Mouse (Mus musculus) thymus, adult 2 months (tissue): ENCODE results near the gene Lad1. TPM values are rescaled to one million over a fixed set of nuclear protein-coding genes. Genes with fewer than 3 reads are reported as not detected.

ENCODE experiments used
- DNase-seq: peaks from one replicate; pipeline ENCODE4 v3.0.0; 2021
- H3K27ac ChIP-seq: fragments of 200-500 bp; 2 replicates; pipeline ENCODE4 v1.5.1; 2012; ENCODE audit warnings: low read length, control low read depth; ENCODE audit not compliant: control insufficient read depth, insufficient read depth
- H3K27me3 ChIP-seq: fragments of 200-500 bp; 2 replicates; pipeline ENCODE4 v1.6.1; 2012; ENCODE audit warnings: mild to moderate bottlenecking, low read length, moderate library complexity, mixed read lengths; ENCODE audit not compliant: control insufficient read depth, insufficient read depth
- H3K36me3 ChIP-seq: fragments of 200-500 bp; 2 replicates; pipeline ENCODE4 v1.6.1; 2012; ENCODE audit warnings: mild to moderate bottlenecking, low read length, moderate library complexity; ENCODE audit not compliant: control insufficient read depth, insufficient read depth
- H3K4me1 ChIP-seq: fragments of 200-500 bp; replicated peaks from 2 replicates; pipeline ENCODE4 v1.6.1; 2012; ENCODE audit warnings: low read length; ENCODE audit not compliant: control insufficient read depth, insufficient read depth
- H3K4me3 ChIP-seq: fragments of 200-500 bp; 2 replicates; pipeline ENCODE4 v1.5.1; 2012; ENCODE audit warnings: mild to moderate bottlenecking, low read length, control low read depth, moderate library complexity; ENCODE audit not compliant: control insufficient read depth, insufficient read depth
- CTCF ChIP-seq: fragments of 200-500 bp; IDR thresholded peaks from 2 replicates; pipeline ENCODE4 v1.5.1; 2012; ENCODE audit warnings: mild to moderate bottlenecking, control low read depth, low read length, moderate library complexity, borderline replicate concordance; ENCODE audit not compliant: control insufficient read depth, poor library complexity, insufficient read depth; ENCODE audit errors: extremely low read depth
- POLR2A ChIP-seq: fragments of 200-500 bp; IDR thresholded peaks from 2 replicates; pipeline ENCODE4 v1.6.1; 2012; ENCODE audit warnings: mild to moderate bottlenecking, low read length, control low read depth, moderate library complexity; ENCODE audit not compliant: control insufficient read depth, poor library complexity, insufficient read depth; ENCODE audit errors: extremely low read depth
- WGBS: fragments of 180-500 bp; shearing (Covaris S2); methylation state at CpG from one replicate; pipeline ENCODE4 v1.1.7; 2018; 5-methylcytosine and 5-hydroxymethylcytosine counted together
- polyA plus RNA-seq: library from polyadenylated mRNA; depleted of rRNA; stranded (reverse); fragments of >200 nt; gene quantifications from 2 replicates; pipeline ENCODE4 v1.2.3, GENCODE M21; 2012; rRNA removed

The Lad1 gene
- polyA plus RNA-seq, 1 experiment: 38.7 TPM

GRCm38 (mm10) chr1:135868570-135868969, 50.2 kb downstream of the Lad1 start:
- no peak overlapping the region for H3K4me3 ChIP-seq
- no peaks in the 10 kb centered on the region for H3K36me3 ChIP-seq
- no peaks in the 10 kb centered on the region for H3K4me1 ChIP-seq
- H3K27ac ChIP-seq: no peak overlapping the region
- no peak for TF ChIP-seq POLR2A
- TF ChIP-seq CTCF: no peak
- H3K27me3 ChIP-seq: no peaks in the 10 kb centered on the region
- DNase-seq: no peak
- 92% methylated on average over 6 of the region's 6 CpGs for WGBS

- no peak for DNase-seq
- Histone ChIP-seq H3K27ac (no peak overlapping the region), H3K36me3 (no peaks in the 10 kb centered on the region), H3K4me1 (no peaks in the 10 kb centered on the region), H3K27me3 (no peaks in the 10 kb centered on the region), H3K4me3 (no peak overlapping the region)
- no peak for TF ChIP-seq POLR2A
- TF ChIP-seq CTCF: no peak
- 50% methylated on average over 4 of the region's 4 CpGs for WGBS
Observed at GRCm38 (mm10) chr1:135872991-135873390, 54.6 kb downstream of the Lad1 start.

DNA sequence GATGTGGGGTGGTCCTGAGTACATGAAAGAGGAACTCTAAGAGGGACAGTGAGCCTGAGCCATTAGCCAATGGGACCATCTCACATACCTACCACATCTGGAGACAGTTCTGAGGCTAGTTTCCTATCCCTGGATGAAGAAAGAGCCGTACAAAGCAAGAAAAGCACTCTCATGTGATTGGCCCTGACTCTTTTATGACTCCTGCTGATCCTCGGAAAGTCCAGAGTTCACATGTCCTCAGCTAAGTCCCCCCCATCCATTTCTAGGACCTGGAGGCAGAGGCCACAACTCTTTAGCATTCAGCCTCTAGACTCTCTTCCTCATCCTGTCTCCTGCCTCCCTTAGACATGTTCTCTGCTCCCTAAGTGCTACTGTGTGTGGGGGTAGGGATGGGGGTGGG, 58.9 kb downstream of the Lad1 start:
- no peaks in the 10 kb centered on the region for H3K4me1 ChIP-seq
- H3K4me3 ChIP-seq: no peak overlapping the region
- WGBS: 83% methylated on average over 2 of the region's 2 CpGs
- DNase-seq: no peak
- no peaks in the 10 kb centered on the region for H3K36me3 ChIP-seq
- TF ChIP-seq POLR2A: no peak
- TF ChIP-seq CTCF: no peak
- no peaks in the 10 kb centered on the region for H3K27me3 ChIP-seq
- no peak overlapping the region for H3K27ac ChIP-seq

DNA sequence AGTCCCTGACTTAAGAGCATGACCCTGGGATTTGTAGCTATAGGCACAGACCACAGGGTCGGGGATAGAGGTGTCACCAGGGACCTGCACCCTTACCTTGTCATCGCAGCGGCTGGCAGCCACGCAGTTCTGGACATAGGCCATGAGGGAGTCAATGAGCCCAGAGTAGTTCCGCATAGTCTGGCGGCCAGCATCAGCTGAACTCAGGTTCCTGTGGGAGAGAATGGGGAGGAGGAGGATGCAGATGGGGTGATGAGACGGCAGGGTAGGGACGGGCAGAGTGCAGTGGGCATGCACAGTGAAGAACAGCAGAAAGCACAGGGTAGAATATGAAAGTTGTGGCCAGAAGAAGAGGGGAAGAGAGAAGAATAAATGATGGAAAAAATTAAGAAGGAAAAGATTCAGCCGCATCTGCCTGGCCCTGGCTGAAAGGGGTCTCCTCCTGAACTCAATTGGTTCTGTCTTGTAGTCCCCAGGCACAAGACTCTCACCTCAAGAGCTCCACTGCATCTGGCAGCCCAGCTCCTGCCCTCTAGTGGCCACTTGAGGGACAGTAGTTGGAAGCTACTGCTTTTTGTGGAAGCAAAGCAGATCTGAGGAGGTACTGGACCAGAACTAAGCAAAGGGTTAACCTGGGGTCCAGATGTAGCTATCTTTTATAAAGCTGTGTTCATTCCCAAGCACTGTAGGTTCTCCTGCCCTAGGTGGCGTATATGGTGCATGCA, 64.1 kb downstream of the Lad1 start:
- Histone ChIP-seq H3K4me1 (no peaks in the 10 kb centered on the region), H3K4me3 (no peak overlapping the region), H3K27ac (no peak overlapping the region), H3K27me3 (no peaks in the 10 kb centered on the region), H3K36me3 (no peaks in the 10 kb centered on the region)
- DNase-seq: peak; percentile 59
- no peak for TF ChIP-seq POLR2A
- peak; percentile 51; the same call in 1 of the 2 replicates for TF ChIP-seq CTCF
- 51% methylated on average over 10 of the region's 10 CpGs for WGBS

Other genes starting within 250 kb of the Lad1 start
- gene Nav1, start 211.3 kb upstream of the Lad1 start, polyA plus RNA-seq: 8.0 and 8.7 TPM in 2 replicates
- gene Csrp1, start 98.5 kb upstream of the Lad1 start, polyA plus RNA-seq: 333 and 390 TPM in 2 replicates
- 62.1 and 67.6 TPM in 2 replicates for gene Phlda3, start 52.5 kb upstream of the Lad1 start, polyA plus RNA-seq
- gene Tnni1, start 39.2 kb upstream of the Lad1 start, polyA plus RNA-seq: 2.1 and 2.2 TPM in 2 replicates
- gene Tnnt2, start 17.8 kb downstream of the Lad1 start, polyA plus RNA-seq: 6.7 and 90.4 TPM in 2 replicates
- 27.1 and 30.1 TPM in 2 replicates for gene Pkp1, start 100.6 kb downstream of the Lad1 start, polyA plus RNA-seq
- 0.52 and 0.81 TPM in 2 replicates for gene Igfn1, start 187.7 kb downstream of the Lad1 start, polyA plus RNA-seq
- 77.1 and 86.9 TPM in 2 replicates for gene Tmem9, start 189.6 kb downstream of the Lad1 start, polyA plus RNA-seq
- gene Ascl5, start 232.2 kb downstream of the Lad1 start, polyA plus RNA-seq: not detected in 2 replicates
- 2.3 and 3.7 TPM in 2 replicates for gene Cacna1s, start 234.2 kb downstream of the Lad1 start, polyA plus RNA-seq